Mouse (Mus musculus): Measurements from ENCODE around the gene Tcf19.
"Not testable (repeated sequence)": the region's sequence is repeated elsewhere in the genome, so short reads cannot be mapped to it uniquely, and the experiment has no call there.

The Tcf19 gene

DNA sequence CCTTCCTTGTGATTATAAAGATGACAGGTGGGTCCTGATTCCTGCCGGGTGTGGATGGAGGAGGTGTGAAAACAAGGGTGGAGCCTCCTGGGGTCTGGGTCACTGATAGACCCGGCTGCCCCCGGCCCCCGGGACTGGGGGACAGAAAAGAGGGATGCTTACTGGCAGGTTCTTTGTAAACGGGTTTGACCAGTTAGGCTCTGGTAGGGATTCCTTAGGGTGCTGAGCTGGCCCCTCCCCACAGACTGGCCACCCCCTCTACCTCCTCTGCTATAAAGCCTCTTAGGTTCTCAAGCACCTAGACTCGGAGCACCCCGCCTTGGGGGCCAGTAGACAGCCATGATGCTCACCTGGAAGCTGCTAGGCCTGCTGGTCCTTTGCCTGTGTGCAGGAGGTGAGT, 16.3 kb upstream of the Tcf19 start, which contains the start of gene Psors1c2:
Gene Psors1c2, plus strand, starts transcription at position 301 of the 400 bp plus-strand sequence.
- in situ Hi-C loops (cut with MboI, MseI), result no loop called here

DNA sequence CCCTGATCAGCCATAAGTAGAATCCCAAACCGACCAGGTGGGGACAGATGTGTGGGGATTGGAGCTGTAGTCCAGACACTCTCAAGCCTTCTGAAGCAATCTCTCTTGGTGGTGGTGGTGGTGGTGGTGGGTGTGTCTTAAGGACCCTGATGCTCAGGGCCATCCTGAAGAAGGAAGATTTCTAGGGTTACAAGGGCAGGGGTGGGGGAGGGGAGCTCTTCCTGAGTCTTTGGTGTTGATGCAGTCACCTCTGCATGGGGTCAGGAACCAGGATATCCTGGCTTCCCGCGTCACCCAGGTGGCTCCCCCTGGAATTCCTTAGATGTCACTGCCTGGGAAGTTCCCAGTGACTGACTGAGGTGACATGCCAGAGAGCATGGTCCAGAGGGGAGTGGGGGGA, 15.7 kb upstream of the Tcf19 start:
- in situ Hi-C loops (cut with MboI, MseI), result no loop called here

DNA sequence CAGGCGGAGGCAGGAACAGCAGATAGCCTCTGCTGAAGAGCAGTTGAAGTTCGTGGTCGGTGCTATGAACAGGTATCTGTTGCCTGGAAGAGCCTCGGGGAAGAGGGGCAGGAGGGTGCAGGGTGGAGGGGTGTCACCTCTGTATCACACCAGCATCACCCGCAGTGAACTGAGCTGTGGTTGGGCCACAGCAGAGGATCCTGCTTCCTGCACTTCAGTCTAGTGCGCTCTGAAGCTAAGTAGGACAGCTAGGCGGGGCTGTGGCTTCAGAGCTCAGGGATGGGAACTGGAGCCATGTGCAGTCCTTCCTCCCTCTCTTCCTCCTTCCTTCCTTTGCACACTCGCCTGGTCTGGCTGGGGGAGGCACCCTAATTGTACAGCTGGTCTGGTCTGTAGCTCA, 10.0 kb upstream of the Tcf19 start:
- in situ Hi-C loops (cut with MboI, MseI), result no loop called here

DNA sequence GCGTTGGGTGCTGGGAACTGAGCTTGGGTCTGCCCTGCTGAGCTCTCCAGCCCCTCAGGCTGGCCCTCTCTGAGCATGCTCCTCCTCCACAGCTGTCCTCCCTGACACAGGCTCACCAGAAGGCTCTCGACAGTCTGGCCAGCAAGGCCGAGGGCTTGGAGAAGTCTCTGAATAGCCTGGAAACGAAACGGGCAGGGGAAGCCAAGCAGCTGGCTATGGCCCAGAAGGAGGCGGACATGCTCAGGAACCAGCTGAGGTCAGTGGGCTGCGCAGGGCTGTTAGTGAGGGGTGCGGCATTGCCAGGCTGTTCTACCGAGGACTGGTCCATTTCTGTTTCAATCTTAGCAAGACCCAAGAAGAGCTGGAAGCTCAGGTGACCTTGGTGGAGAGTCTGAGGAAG, 7.7 kb upstream of the Tcf19 start:
- in situ Hi-C loops (cut with MboI, MseI), result no loop called here

DNA sequence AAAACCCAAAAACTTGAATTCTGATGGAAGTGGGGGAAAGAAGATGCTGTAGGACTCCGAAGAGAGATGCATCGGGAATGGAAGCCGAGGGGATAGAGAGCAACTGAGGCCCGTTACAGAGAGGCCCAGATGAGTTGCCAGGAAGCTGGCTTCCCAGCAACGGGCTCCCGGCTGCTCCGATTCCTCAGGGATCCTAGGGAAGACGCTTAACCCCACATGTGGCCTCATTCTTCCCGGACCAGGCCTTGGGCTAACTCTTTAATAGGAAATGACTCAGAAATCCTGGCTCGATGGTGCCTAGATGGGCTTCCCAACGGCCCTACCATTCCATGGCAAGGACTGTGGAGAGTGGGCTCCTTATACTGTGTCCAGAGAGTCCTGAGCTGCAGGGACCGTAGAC, 902 bp upstream of the Tcf19 start:
- in situ Hi-C loops (cut with MboI, MseI), result no loop called here

DNA sequence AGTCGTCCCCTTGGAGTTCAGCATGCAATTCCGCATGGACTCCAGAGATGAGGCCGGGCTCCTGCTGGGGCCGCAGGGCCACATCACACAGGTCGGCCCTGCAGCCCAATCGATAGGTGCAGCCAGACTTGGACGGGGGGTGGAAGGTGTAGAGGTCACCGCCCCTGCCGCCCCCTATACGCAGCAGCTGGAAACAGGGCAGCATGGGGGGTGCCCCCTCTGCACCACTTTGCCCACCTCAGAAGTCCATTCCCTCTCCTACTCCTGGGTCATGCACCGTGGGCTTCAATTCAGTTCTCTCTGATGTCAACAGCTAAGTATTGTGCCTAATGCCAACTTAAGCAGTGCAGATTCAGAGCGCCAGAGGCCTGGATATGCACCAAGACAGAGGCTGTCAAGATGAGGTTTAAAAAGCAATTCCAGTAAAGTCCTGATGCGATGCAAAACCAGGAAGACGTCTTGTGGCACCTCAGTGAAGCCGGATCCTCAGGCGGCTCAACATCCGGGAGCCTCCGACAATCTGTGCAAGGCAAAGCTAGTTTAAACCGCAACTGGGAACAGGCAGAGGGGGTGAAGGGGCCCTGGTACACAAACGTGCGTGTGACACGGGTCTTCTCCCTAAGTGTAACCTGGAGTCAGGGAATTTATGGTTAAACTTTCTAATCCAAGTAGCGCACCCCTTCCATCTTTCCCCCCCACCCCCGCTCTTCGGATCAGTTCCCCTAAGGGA, 548 bp downstream of the Tcf19 start:
- in situ Hi-C loops (cut with MboI, MseI), result no loop called here

DNA sequence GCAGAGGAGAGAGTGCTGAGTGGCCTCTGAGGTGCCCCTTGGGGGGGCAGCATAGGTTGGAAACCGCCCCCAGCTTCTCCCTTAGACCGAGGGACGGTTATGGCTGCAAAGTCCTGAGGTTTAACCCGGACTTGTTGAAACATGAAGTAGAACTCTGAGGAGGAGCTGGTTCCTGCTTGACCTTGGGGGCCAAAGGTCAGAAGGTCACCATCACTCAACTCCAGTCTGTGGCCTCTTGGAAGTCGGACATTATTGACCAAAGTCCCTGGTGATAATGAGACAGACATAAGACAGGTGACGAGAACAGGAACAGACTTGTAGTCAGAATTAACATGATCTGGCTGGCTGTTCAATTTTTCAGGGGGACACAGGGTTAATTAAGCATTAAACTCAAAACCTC, 1.9 kb downstream of the Tcf19 start:
- in situ Hi-C loops (cut with MboI, MseI), result loop anchor here (5.0 kb wide), 1 partner anchor 42 kb away; the partner anchor contains the start of gene H2-Q10

DNA sequence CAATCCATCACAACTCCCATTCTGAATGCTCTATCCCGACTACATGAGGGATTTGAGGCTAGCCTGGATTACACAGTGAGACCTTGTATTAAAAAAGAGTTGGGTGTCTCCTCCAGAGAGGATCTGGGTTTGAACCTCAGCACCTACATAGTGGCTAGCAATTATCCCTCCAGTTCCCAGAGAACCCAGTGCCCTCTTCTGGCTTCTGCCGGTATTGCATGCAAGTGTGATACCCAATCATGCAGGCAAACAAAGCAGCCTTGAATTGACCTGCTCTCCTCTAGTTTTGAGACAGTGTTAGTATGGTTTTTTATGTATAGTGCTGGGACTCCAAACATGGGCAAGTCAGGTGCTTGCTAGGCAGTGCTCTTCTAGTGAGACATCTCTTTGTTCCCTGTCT, 2.7 kb downstream of the Tcf19 start:
- in situ Hi-C loops (cut with MboI, MseI), result loop anchor here (5.0 kb wide), 1 partner anchor 42 kb away; the partner anchor contains the start of gene H2-Q10

DNA sequence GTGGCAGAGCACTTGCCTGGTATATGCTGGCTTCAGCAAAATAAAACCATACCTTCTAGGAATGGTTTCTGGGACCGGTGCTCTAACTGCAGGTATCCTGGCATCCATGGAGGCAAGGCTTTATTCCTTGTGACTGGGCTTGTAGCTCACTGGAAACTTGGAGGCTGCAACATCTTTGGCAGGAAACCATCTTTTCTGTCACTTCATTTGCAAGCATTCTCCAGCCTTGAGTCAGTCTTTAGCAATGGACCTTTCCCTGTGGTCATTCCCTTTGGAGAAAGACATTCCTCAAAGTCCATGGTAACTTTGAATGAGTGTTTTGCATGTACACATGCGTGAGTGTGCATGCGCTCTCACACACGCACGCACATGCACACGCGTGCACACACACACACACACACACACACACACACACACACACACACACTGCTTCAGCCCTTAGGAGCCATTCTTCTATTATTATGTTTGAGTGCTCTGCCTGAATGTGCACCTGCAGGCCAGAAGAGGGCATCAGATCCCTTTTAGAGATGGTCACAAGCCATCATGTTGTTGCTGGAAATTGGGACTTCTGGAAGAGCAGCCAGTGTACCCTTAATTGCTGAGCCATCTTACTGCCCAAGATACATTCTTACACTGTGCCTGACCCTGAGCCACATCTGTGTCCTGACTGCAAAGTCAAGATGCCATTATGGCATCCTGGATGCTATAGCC, 3.6 kb downstream of the Tcf19 start:
- in situ Hi-C loops (cut with MboI, MseI), result loop anchor here (5.0 kb wide), 1 partner anchor 41 kb away; the partner anchor contains the start of gene H2-Q10

DNA sequence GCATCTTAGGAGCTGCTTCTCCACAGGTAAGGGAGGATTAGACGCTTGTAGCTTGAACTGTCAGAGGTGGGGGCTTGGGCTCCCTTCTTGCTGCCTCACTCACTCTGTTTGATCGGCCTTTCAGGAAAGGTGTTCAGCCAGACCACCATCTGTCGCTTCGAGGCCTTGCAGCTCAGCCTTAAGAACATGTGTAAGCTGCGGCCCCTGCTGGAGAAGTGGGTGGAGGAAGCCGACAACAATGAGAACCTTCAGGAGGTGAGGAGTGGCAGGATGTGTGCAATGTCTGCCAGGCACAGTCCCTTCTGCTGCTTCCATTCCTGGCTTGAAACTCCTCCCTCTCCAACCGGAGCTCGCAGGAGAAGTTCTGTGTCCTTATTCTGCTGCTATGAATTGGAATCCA, 7.3 kb downstream of the Tcf19 start:
- in situ Hi-C loops (cut with MboI, MseI), result no loop called here

DNA sequence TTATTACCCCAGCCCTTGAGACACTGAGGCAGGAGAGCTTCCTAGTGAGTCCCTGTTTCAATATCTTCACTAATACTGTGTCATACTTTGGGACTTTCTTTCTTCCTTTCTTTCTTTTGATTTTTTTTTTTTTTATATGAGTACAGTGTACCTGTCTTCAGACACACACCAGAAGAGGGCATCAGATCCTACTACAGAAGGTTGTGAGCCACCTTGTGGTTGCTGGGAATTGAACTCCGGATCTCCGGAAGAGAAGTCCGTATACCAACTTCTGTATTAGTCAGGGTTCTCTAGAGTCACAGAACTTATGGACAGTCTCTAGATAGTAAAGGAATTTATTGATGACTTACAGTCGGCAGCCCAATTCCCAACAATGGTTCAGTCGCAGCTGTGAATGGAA, 8.3 kb downstream of the Tcf19 start:
- in situ Hi-C loops (cut with MboI, MseI), result not testable (repeated sequence)

DNA sequence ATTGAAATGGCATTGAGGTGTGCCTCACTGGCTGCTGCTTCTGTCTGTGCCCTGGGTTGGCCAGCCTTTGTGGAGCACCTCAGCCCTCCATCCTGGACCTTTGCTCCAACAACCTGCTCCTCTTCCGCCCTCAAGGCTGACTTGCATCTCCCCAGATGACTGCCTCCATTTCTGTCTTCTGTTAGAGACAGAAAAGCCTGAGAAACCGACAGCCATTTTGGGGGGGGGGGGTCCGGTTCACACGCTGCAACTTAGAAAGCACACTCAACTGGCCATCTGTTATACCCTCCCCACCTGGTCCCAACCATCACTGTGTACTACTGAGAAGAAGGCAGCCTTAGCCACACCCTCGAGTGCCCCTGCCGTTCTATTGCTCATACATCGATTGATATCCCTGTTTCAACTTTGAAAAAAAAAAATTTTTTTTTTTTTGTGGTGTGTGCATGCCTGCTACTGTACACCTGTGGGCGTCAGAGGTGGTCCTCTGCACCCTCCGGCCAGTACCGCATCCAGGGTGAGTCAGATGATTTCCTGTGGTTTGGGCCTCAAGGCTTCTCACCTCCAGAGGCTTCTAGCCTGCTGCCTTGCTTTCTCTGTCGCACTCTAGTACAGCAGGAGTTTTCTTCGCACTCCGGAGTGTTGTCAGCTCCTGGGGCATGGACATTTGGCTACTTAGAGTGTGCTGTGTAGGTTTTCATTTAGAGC, 8.9 kb downstream of the Tcf19 start:
- in situ Hi-C loops (cut with MboI, MseI), result no loop called here

DNA sequence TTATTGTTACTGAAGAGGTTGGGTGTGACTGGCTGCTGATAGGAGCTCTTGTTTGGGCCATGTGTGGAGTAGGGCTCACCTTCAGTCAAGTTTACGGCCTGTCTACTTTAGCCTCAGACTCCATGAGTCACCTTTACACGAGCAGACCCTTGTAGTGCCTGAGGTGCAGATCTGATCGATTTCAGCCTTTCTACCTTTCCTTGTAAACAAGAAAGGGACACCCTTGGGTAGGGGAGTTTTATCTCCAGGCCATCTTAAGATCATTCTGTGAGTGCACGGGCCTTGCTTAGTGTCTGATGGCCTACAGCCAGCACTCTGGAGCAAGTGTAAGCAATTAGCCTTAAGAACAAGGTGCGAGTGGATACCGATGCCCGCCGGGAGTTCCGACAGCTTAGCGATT, 9.7 kb downstream of the Tcf19 start:
- in situ Hi-C loops (cut with MboI, MseI), result no loop called here

DNA sequence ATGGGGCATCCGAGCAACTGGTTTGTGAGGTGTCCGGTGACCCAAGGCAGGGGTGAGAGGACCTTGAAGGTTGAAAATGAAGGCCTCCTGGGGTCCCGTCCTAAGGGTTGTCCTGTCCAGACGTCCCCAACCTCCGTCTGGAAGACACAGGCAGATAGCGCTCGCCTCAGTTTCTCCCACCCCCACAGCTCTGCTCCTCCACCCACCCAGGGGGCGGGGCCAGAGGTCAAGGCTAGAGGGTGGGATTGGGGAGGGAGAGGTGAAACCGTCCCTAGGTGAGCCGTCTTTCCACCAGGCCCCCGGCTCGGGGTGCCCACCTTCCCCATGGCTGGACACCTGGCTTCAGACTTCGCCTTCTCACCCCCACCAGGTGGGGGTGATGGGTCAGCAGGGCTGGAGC, 10.8 kb downstream of the Tcf19 start, which contains the start of gene Pou5f1:
Gene Pou5f1, plus strand, starts transcription at position 243 of the 400 bp plus-strand sequence.
- in situ Hi-C loops (cut with MboI, MseI), result no loop called here

DNA sequence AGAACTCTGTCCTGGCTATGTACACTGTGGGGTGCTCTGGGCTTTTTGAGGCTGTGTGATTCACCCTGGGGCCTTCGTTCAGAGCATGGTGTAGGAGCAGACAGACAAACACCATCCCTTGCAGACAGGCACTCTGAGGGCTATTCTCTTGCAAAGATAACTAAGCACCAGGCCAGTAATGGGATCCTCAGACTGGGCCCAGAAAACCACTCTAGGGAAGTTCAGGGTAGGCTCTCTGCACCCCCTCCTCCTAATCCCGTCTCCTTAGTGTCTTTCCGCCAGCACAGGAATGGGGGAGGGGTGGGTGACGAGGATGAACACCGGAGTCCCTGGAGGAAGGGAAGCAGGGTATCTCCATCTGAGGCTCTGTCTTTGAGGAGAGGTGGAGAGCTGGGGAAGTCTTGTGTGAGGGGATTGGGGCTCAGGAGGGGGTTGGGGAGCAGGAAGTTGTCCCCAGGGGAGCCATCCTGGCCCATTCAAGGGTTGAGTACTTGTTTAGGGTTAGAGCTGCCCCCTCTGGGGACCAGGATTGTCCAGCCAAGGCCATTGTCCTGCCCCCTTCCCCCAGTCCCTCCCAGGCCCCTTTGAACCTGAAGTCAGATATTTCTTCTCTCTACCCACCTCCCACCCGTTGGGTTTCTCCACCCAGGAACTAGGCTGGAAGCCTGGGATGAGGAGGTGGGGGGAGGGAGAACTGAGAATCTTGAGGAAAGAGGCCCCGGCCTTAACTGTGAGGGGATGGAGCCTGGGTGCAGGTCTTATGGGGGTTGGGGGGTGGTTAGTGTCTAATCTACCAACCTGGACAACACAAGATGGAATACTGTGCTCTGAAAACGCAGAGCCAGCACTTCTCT, 11.8 kb downstream of the Tcf19 start:
- in situ Hi-C loops (cut with MboI, MseI), result no loop called here

DNA sequence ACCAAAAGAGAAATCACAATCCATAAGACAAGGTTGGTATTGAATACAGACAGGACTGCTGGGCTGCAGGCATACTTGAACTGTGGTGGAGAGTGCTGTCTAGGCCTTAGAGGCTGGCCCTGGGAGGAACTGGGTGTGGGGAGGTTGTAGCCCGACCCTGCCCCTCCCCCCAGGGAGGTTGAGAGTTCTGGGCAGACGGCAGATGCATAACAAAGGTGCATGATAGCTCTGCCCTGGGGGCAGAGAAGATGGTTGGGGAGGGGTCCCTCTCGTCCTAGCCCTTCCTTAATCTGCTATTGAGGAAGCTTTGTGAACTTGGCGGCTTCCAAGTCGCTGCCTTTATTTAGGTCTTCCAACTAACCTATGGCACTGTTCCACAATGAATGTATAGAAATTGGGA, 12.8 kb downstream of the Tcf19 start:
- in situ Hi-C loops (cut with MboI, MseI), result no loop called here

DNA sequence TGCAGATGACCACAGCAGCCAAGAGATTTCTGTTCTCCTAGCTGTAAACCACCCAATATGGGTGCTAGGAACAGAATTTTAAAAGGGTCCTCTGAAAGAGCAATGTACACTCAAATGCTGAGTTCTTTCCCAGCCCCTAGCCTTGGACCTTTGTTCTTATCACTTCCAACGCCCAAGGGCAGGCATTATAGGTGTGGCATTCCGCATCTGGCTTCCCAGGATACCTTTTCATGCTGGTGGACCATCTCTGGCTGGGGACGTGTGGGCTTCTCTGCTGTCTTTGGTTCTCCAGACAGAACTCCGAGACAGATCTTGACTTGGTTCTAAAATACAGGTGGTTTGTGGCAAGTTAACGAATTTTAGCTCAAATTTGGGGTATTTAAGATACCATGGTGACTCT, 13.9 kb downstream of the Tcf19 start:
- in situ Hi-C loops (cut with MboI, MseI), result no loop called here

DNA sequence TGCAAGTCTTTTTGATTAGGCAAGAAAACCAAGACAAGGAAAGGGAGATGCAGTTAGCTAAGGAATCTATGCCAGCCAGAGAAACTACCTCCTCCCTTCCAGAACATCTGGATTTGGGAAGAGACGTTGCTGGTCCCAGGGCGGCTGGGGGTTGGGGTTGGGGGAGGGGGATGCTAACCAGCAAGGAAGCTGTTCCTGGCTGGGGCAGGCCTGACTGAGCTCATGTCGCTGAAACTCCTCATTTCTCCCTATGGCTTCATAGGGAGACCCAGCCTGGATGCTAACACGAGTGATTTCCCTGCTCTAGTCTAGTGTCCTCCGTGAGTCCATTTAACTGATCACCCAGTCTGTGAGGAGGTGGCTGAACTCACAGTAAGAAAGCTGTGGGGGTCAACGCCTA, 14.4 kb downstream of the Tcf19 start:
- in situ Hi-C loops (cut with MboI, MseI), result no loop called here

DNA sequence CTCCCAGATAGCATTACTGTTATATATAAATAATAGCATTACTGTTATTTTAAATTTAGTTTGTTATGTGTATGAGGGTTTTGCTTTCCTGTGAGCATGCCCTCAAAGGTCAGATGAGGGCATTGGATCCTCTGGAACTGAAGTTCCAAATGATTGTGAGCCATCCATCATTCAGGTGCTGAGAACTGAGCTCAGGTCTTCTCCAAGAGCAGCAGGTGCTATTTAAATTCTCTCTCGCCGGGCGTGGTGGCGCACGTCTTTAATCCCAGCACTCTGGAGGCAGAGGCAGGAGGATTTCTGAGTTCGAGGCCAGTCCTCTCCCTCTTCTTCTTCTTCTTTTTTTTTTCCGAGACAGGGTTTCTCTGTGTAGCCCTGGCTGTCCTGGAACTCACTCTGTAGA, 19.5 kb downstream of the Tcf19 start:
- in situ Hi-C loops (cut with MboI, MseI), result no loop called here

DNA sequence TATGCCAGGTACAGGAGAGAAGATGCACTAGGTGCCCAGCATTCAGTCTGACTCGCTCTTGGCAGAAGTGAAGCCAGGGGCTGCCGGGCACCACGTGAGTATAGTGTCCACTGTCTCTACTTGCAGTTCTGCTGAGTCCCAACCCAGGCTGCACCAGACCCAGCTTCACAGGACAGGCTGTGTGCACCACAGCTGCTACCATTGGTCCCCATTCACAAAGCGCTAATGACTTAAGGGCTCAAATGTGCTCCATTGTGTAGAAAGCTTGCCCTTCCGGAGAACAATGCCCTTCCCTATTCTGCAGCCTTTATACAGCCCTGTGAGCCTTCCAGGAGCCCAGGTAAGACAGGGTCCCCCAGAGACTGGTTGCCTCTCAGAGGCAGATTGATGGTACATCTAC, 26.3 kb downstream of the Tcf19 start:
- in situ Hi-C loops (cut with MboI, MseI), result no loop called here

DNA sequence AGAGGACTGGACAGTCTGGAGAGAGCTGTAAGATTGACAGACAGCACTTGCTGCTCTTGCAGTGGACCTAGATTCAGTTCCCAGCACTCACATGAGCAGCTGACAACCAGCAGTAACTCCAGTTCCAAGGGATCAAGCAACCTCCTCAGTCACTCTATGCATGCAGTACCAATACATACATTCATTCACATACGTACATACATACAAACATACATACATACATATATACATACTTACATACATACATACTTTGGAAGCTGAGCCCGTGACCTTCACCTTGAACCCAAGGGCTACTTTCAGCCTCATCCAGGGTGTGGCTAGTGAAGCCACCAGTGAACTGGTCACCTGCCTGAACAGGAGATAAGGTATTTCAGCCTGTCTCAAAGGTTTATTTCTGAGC, 28.6 kb downstream of the Tcf19 start:
- in situ Hi-C loops (cut with MboI, MseI), result no loop called here

DNA sequence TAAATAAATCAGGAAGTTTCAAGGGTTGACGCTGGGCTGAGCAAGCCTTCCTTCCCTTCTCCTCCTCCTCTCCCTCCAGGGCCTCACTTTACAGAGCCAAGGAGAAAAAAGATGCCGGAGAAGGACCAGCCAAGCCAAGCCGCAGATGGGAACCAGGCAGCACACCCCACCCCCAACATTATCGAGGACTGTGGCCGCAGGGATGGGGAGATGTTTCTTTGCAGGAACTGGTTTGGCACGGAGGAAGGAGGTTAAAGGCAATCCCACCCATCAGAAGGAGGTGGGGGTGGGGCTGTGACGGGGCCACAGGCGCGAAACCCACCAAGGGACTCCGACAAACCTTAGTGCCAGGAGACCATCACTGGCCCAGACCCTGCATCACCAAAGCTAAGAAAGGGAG, 29.9 kb downstream of the Tcf19 start:
- in situ Hi-C loops (cut with MboI, MseI), result no loop called here

Measured in T-helper 1 cell (primary cell).